Mouse (Mus musculus): Measurements from ENCODE around the gene Sass6.

GRCm38 (mm10) chr3:116601781-116602180 is 7.0 kb downstream of the Sass6 start:
- no peak for TF ChIP-seq CTCF (IDR thresholded peaks at IDR 0.05; ENCODE audit: extremely low read depth, insufficient read depth, insufficient read length, insufficient replicate concordance)
- TF ChIP-seq POLR2A (IDR thresholded peaks at IDR 0.05; ENCODE audit: low read depth, low read length): no peak

Data from spleen, adult 2 months (tissue).